Mouse (Mus musculus) myocyte (in vitro differentiated cells): ENCODE measurements at regions not wholly inside any gene's neighbourhood (a gene's known extent, or its start where the extent isn't known, plus 50 kb on each side); places are given as distances from the start of the nearest gene placed in this dataset.

Source experiments
- CEBPB ChIP-seq: IDR thresholded peaks from 2 replicates; pipeline ENCODE4 v1.6.1; 2011; ENCODE audit warnings: mild to moderate bottlenecking, moderate library complexity; ENCODE audit not compliant: poor library complexity, insufficient read depth, severe bottlenecking
- E2F4 ChIP-seq: IDR thresholded peaks from one replicate; pipeline ENCODE4 v1.6.1; 2011; ENCODE audit warnings: mild to moderate bottlenecking, control low read depth, moderate library complexity; ENCODE audit not compliant: insufficient read depth
- MAX ChIP-seq: IDR thresholded peaks from one replicate; pipeline ENCODE4 v1.6.1; 2011; ENCODE audit warnings: low read depth, mild to moderate bottlenecking, control low read depth
- POLR2A ChIP-seq: IDR thresholded peaks from one replicate; pipeline ENCODE4 v1.6.1; 2011; ENCODE audit warnings: low read depth, mild to moderate bottlenecking, control low read depth, moderate library complexity; ENCODE audit not compliant: insufficient read length

DNA sequence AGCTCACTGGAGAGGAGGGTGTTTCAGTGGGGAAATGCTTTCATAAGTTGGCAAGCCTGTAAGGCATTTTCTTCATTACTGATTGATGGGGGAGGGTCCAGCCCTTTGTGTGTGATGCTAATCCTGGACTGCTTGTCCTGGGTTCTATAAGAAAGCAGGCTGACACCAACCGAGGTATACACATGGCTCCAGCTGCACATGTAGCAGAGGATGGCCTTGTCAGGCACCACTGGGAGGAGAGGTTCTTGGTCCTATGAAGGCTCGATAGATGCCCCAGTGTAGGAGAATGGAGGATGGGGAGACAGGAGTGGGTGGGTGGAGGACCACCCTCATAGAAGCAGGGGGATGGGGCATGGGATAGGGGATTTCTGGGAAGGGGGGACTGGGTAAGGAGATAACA is 151.0 kb downstream of the Fam173b start:
- TF ChIP-seq CEBPB (no peak), E2F4 (no peak), POLR2A (no peak), MAX (no peak)
